Mouse (Mus musculus): ENCODE data around the gene Vwa3b. TPM values are rescaled to one million over a fixed set of nuclear protein-coding genes. Genes with fewer than 3 reads are reported as not detected.

Gene Vwa3b
- polyA plus RNA-seq, 1 experiment from 2014 or later, result 0.25 TPM

DNA sequence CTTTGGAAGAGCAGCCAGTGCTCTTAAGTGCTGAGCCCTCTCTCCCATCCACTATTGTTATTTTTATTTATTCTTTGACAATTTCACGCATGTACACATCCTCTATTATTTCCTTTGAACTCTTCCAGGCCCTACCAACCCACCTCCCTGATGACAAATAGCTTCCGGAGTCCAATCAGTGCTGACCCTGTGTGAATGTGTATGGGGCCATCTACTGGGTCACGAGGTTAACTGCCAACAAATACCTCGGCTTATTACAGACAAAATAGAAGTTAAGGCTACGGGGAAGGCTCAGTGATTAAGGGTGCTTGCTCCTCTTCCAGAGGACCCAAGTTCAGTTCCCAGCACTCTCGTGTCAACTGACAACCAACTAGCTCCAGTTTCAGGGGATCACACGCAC is 106.0 kb downstream of the Vwa3b start:
- Histone ChIP-seq H3K36me3 (ENCODE audit: insufficient read depth, low read length) (no peaks in the 10 kb centered on the region), H3K27me3 (ENCODE audit: insufficient read depth, low read length) (no peaks in the 10 kb centered on the region), H3K4me1 (ENCODE audit: insufficient read depth, low read length) (no peaks in the 10 kb centered on the region), H3K9ac (replicated peaks; ENCODE audit: low read length) (no peak overlapping the region), H3K27ac (ENCODE audit: low read length) (no peak overlapping the region), H3K4me3 (ENCODE audit: low read length) (no peak overlapping the region), H3K9me3 (ENCODE audit: low read length) (no peaks in the 10 kb centered on the region), H3K4me2 (replicated peaks; ENCODE audit: low read depth, low read length) (no peak overlapping the region)
- no peak for ATAC-seq (ENCODE audit: low FRiP score, low TSS enrichment)
- 65% methylated on average over 7 of the region's 7 CpGs for WGBS

DNA sequence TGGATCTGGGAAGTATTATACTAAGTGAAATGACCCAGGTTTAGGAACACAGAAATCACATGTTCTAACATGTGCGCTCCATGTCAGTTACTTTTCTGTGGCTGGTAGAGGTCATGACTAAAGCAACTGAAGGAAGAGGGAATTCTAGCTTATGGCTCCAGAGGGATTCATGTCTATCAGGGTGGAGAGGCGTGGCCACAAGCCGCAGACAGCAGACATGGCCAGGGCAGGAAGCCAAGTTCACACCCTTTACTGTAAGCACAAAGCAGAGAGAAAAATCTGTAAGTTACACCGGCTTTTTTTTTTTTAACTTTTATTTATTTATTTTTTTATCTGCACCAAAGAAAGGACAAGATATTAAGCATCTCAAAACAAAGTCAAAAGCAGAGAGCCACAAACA is 119.6 kb downstream of the Vwa3b start:
- Histone ChIP-seq H3K4me2 (replicated peaks; ENCODE audit: low read depth, low read length) (no peak overlapping the region), H3K4me3 (ENCODE audit: low read length) (no peak overlapping the region), H3K27me3 (ENCODE audit: insufficient read depth, low read length) (no peaks in the 10 kb centered on the region), H3K27ac (ENCODE audit: low read length) (no peak overlapping the region), H3K36me3 (ENCODE audit: insufficient read depth, low read length) (no peaks in the 10 kb centered on the region), H3K9me3 (ENCODE audit: low read length) (no peaks in the 10 kb centered on the region), H3K4me1 (ENCODE audit: insufficient read depth, low read length) (no peaks in the 10 kb centered on the region), H3K9ac (replicated peaks; ENCODE audit: low read length) (no peak overlapping the region)
- no peak for ATAC-seq (ENCODE audit: low FRiP score, low TSS enrichment)
- whole genome bisulfite sequencing, result 53% methylated on average over 4 of the region's 4 CpGs

DNA sequence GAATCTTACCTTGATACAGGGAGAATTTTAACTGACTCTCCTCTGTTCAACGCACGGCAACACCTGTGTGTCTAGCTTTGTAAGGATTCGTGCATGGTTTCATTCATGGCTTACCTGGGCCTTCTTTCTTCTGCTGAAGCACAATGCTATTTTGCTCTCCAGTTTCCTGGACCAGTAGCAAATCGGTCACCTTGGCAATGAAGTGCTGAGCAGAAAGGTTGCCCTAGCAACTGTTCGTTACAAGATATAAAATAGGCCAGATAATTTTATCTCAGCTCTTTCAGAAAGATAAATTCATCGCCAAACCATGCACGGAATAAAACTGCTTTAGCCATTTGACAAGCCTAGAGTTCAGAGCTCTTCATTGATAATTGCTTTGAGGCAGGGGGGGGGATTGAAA is 123.5 kb downstream of the Vwa3b start:
- WGBS, result 93% methylated on average over 7 of the region's 7 CpGs
- H3K4me1 ChIP-seq (ENCODE audit: insufficient read depth, low read length), result no peaks in the 10 kb centered on the region
- H3K27me3 ChIP-seq (ENCODE audit: insufficient read depth, low read length), result no peaks in the 10 kb centered on the region

DNA sequence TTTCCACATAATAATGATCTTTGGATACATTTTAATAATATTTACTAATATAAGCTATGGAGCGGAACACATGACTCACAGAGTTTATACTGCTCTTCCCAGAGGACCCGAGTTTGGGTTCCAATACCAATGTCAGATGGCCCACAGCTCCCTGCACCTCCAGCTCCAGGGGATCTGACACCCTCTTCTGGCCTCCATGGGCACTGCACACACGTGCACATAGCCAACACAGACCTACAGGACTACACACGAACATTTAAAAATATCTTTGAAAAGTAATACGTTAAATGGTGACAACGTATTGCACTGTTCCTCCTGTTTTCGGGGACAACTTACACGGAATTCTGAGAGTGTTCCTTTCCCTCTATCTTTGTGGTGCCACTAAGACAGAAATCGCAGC is 125.5 kb downstream of the Vwa3b start:
- Histone ChIP-seq H3K4me1 (ENCODE audit: insufficient read depth, low read length) (no peaks in the 10 kb centered on the region), H3K4me2 (replicated peaks; ENCODE audit: low read depth, low read length) (no peak overlapping the region), H3K27ac (ENCODE audit: low read length) (no peak overlapping the region), H3K4me3 (ENCODE audit: low read length) (no peak overlapping the region), H3K9ac (replicated peaks; ENCODE audit: low read length) (no peak overlapping the region), H3K36me3 (ENCODE audit: insufficient read depth, low read length) (no peaks in the 10 kb centered on the region), H3K9me3 (ENCODE audit: low read length) (peaks cover 2% of the 10 kb centered on the region; the same call in 1 of the 2 replicates), H3K27me3 (ENCODE audit: insufficient read depth, low read length) (no peaks in the 10 kb centered on the region)
- 91% methylated on average over 9 of the region's 9 CpGs for WGBS
- no peak for ATAC-seq (ENCODE audit: low FRiP score, low TSS enrichment)

More for the DNA sequence above, 123.5 kb downstream of the Vwa3b start:
- Histone ChIP-seq H3K4me3 (ENCODE audit: low read length) (no peak overlapping the region), H3K36me3 (ENCODE audit: insufficient read depth, low read length) (no peaks in the 10 kb centered on the region), H3K9me3 (ENCODE audit: low read length) (peaks cover 2% of the 10 kb centered on the region; the same call in 1 of the 2 replicates), H3K4me2 (replicated peaks; ENCODE audit: low read depth, low read length) (no peak overlapping the region), H3K27ac (ENCODE audit: low read length) (no peak overlapping the region), H3K9ac (replicated peaks; ENCODE audit: low read length) (no peak overlapping the region)
- no peak for ATAC-seq (ENCODE audit: low FRiP score, low TSS enrichment)

DNA sequence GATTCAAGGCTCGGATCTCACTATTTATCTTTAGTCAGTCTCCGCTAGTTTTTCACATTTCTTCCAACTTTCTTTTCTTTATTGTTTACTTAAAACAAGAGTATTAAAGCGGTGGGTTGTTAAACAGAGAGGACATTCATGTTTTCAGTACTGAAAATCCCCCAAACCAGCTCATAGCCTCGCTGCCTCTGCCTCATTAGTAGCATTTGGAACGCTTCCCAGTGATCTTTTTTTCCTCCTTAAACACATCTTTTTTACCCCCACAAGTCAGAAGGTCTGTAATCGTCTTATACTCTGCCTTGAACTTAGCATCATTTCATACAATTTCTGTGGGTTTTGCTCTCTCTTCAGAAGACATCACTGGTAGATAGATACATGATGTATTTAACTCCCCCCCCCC is 139.7 kb downstream of the Vwa3b start:
- Histone ChIP-seq H3K4me2 (replicated peaks; ENCODE audit: low read depth, low read length) (no peak overlapping the region), H3K4me1 (ENCODE audit: insufficient read depth, low read length) (no peaks in the 10 kb centered on the region), H3K27me3 (ENCODE audit: insufficient read depth, low read length) (no peaks in the 10 kb centered on the region), H3K36me3 (ENCODE audit: insufficient read depth, low read length) (no peaks in the 10 kb centered on the region), H3K27ac (ENCODE audit: low read length) (no peak overlapping the region), H3K9me3 (ENCODE audit: low read length) (peaks cover under 1% of the 10 kb centered on the region; the same call in 1 of the 2 replicates), H3K4me3 (ENCODE audit: low read length) (no peak overlapping the region), H3K9ac (replicated peaks; ENCODE audit: low read length) (no peak overlapping the region)
- WGBS, result 54% methylated on average over 6 of the region's 6 CpGs
- no peak for ATAC-seq (ENCODE audit: low FRiP score, low TSS enrichment)

DNA sequence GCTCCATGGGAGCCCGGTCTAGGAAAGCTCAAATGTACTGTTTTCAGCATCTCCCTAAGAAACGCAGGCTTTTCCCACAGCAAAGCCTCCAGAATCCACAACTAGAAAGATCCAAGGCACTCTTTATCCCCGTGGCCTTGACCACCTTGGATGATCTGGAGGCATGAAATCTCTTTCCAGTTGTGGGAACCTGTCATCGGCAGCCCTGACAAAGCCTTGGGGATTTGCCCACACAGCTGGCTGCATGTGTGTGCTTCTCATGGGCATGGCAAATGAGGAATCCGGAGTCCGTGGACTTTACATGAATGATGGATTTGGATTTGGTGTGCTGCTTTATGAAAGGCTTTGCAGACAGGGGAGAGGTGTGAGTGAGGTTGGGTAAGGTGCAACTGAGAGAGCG is 141.5 kb downstream of the Vwa3b start:
- H3K9ac ChIP-seq (replicated peaks; ENCODE audit: low read length), result no peak overlapping the region
- no peak for ATAC-seq (ENCODE audit: low FRiP score, low TSS enrichment)
- no peak overlapping the region for H3K27ac ChIP-seq (ENCODE audit: low read length)
- no peaks in the 10 kb centered on the region for H3K4me1 ChIP-seq (ENCODE audit: insufficient read depth, low read length)
- WGBS, result 85% methylated on average over 7 of the region's 7 CpGs
- H3K36me3 ChIP-seq (ENCODE audit: insufficient read depth, low read length), result no peaks in the 10 kb centered on the region
- H3K9me3 ChIP-seq (ENCODE audit: low read length), result no peaks in the 10 kb centered on the region
- no peaks in the 10 kb centered on the region for H3K27me3 ChIP-seq (ENCODE audit: insufficient read depth, low read length)
- H3K4me2 ChIP-seq (replicated peaks; ENCODE audit: low read depth, low read length), result no peak overlapping the region
- H3K4me3 ChIP-seq (ENCODE audit: low read length), result no peak overlapping the region

DNA sequence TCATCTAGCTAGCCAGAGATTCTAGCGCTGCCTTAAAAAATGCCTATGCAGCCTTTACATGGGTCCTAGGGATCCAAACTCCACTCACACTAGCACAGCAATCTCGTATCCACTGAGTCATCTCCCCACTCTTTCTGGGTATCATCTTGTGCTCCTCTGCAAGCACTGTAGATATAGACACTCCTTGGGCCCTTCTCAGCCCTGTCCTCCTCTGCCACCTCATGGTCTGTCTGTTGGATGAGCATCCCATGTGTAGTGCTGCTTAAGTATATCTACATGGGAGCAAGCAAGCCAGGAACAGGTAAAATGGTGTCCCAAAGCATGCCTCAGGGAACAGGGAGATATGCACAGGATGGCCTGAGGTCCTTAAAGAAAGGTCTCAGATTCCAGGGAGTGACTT is 151.5 kb downstream of the Vwa3b start:
- 77% methylated on average over 2 of the region's 2 CpGs for WGBS
- H3K27ac ChIP-seq (ENCODE audit: low read length), result no peak overlapping the region
- no peak for ATAC-seq (ENCODE audit: low FRiP score, low TSS enrichment)

DNA sequence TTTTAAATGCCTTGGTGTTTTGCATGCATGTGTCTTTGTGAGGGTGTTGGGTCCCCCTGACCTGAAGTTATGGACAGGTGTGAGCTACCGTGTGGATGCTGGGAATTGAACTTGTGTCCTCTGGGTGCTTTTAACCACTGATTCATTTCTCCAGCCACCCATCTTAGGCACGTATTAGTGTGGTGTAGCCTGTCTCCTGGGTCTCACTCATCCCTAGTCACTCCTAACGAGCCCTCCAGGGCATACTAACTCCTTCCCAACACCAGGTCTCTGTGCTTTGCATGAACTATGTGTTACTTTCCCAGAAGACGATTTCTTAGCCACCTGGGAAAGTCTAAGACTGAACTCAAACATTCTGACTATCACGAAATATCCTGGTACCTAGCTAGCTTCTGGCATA is 153.5 kb downstream of the Vwa3b start:
- Histone ChIP-seq H3K9ac (replicated peaks; ENCODE audit: low read length) (no peak overlapping the region), H3K4me3 (ENCODE audit: low read length) (no peak overlapping the region), H3K27me3 (ENCODE audit: insufficient read depth, low read length) (no peaks in the 10 kb centered on the region), H3K27ac (ENCODE audit: low read length) (no peak overlapping the region), H3K9me3 (ENCODE audit: low read length) (no peaks in the 10 kb centered on the region), H3K36me3 (ENCODE audit: insufficient read depth, low read length) (no peaks in the 10 kb centered on the region), H3K4me2 (replicated peaks; ENCODE audit: low read depth, low read length) (no peak overlapping the region), H3K4me1 (ENCODE audit: insufficient read depth, low read length) (no peaks in the 10 kb centered on the region)
- WGBS, result 73% methylated on average over 5 of the region's 5 CpGs
- ATAC-seq (ENCODE audit: low FRiP score, low TSS enrichment), result no peak

More for the DNA sequence above, 151.5 kb downstream of the Vwa3b start:
- Histone ChIP-seq H3K4me2 (replicated peaks; ENCODE audit: low read depth, low read length) (no peak overlapping the region), H3K9me3 (ENCODE audit: low read length) (no peaks in the 10 kb centered on the region), H3K4me3 (ENCODE audit: low read length) (no peak overlapping the region), H3K4me1 (ENCODE audit: insufficient read depth, low read length) (no peaks in the 10 kb centered on the region), H3K9ac (replicated peaks; ENCODE audit: low read length) (no peak overlapping the region), H3K36me3 (ENCODE audit: insufficient read depth, low read length) (no peaks in the 10 kb centered on the region), H3K27me3 (ENCODE audit: insufficient read depth, low read length) (no peaks in the 10 kb centered on the region)

DNA sequence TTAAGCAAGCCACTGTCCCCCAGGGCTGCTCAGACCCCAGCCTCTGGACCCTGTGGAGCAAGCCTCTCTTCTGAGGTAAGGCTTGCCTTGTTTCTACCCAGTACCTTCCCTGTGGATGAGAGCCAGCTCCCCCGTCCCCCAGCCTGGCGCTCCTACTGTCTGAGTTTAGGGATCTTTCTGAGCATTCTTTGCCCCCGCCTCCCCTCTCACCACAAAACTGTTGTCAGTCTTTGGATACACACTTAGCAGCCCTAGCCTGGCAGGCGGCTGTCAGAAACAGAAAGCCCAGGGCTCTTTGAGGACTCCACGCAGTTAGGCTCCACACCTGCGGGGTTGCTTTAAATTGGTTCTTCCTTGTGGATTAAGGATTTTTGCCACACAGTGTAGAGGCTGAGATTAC is 160.7 kb downstream of the Vwa3b start:
- Histone ChIP-seq H3K4me2 (replicated peaks; ENCODE audit: low read depth, low read length) (no peak overlapping the region), H3K36me3 (ENCODE audit: insufficient read depth, low read length) (no peaks in the 10 kb centered on the region), H3K4me3 (ENCODE audit: low read length) (no peak overlapping the region), H3K9me3 (ENCODE audit: low read length) (no peaks in the 10 kb centered on the region), H3K27ac (ENCODE audit: low read length) (no peak overlapping the region), H3K9ac (replicated peaks; ENCODE audit: low read length) (no peak overlapping the region), H3K27me3 (ENCODE audit: insufficient read depth, low read length) (no peaks in the 10 kb centered on the region), H3K4me1 (ENCODE audit: insufficient read depth, low read length) (0 out of 2 replicates have a peak, but pooled peaks cover 4% of the 10 kb centered on the region)
- ATAC-seq (ENCODE audit: low FRiP score, low TSS enrichment), result no peak
- 84% methylated on average over 6 of the region's 6 CpGs for WGBS

DNA sequence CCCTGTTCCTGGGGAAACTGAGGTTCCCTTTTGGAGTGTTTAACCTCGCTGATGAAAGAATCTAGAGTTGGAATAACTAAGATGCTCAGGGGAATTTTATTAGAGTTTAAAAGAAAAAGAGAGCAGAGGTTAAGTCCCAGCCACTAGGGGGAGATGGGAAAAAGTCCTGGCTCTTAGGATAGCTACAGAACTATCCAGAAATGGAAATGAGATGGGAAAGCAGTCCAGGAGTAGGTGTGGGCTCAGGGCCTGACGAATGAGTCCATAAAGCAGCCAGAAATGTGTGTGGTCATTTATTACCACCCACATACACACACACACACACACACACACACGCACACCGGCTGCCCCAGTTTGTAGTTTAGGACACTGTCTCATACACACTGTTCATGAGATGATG is 168.2 kb downstream of the Vwa3b start:
- 66% methylated on average over 4 of the region's 4 CpGs for WGBS
- Histone ChIP-seq H3K36me3 (ENCODE audit: insufficient read depth, low read length) (no peaks in the 10 kb centered on the region), H3K4me1 (ENCODE audit: insufficient read depth, low read length) (no peaks in the 10 kb centered on the region), H3K4me2 (replicated peaks; ENCODE audit: low read depth, low read length) (no peak overlapping the region), H3K27me3 (ENCODE audit: insufficient read depth, low read length) (no peaks in the 10 kb centered on the region), H3K9ac (replicated peaks; ENCODE audit: low read length) (no peak overlapping the region), H3K27ac (ENCODE audit: low read length) (no peak overlapping the region), H3K4me3 (ENCODE audit: low read length) (no peak overlapping the region), H3K9me3 (ENCODE audit: low read length) (no peaks in the 10 kb centered on the region)
- no peak for ATAC-seq (ENCODE audit: low FRiP score, low TSS enrichment)

DNA sequence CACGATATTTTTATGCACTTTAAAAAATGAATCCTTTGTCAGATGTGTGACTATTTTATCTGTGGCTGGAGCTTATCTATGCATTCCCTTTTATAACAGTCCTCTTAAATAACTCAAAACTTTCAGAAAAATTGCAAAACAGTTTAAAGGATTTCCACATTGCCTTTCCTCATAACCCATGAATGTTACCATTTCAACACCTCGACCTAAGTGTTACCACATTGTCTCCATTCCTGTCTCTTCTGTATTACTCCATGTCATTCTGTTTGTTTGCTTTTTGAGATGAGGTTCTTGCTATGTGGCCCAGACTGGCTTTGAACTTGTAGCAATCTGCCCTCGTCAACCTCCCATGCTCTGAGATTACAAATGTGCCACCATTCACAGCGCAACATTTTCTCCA is 175.0 kb downstream of the Vwa3b start:
- ATAC-seq (ENCODE audit: low FRiP score, low TSS enrichment), result no peak
- Histone ChIP-seq H3K9ac (replicated peaks; ENCODE audit: low read length) (no peak overlapping the region), H3K4me2 (replicated peaks; ENCODE audit: low read depth, low read length) (no peak overlapping the region), H3K9me3 (ENCODE audit: low read length) (no peaks in the 10 kb centered on the region), H3K4me3 (ENCODE audit: low read length) (no peak overlapping the region), H3K36me3 (ENCODE audit: insufficient read depth, low read length) (no peaks in the 10 kb centered on the region), H3K27ac (ENCODE audit: low read length) (no peak overlapping the region), H3K4me1 (ENCODE audit: insufficient read depth, low read length) (no peaks in the 10 kb centered on the region), H3K27me3 (ENCODE audit: insufficient read depth, low read length) (no peaks in the 10 kb centered on the region)
- WGBS, result 88% methylated on average over 4 of the region's 4 CpGs

All from kidney, embryonic 16.5 days (tissue).